In the genomic region with DNA sequence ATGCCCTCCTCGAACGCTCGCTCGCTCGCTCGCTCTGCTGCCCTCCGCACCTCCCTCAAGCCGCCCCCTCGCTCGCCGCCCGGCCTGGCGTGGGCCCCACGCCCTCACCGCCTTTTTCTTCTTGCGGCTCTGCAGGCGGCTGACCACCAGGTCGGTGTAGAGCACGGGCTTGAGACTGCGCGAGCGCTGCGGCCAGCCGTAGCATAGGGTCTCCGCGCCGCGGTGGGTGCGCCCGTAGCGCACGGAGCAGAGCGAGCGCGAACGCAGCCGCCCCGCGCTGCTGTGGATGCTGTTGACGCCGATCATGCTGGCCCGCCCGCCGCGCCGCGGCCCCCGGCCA, we compare ENCODE assay signal across 9 mouse cellular contexts. TPM values are rescaled to one million over a fixed set of nuclear protein-coding genes. Genes with fewer than 3 reads are reported as not detected.
DNase-seq lines count a peak whose midpoint lies in the region; ATAC-seq and TF ChIP-seq lines count a peak whose summit lies in the region.
"Had no signal": no experiment of that assay in that cellular context is flagged by ENCODE, and none has a peak within 500 bp of the region (broad histone marks: within the 10 kb centered on the region; RNA-seq: fewer than 3 reads in every experiment).

No protein-coding gene starts in this region.

- H3K9me3 ChIP-seq in heart, embryonic 11.5 days (replicated peaks; ENCODE audit: control insufficient read depth, low read length), result no peaks in the 10 kb centered on the region
- no peaks in the 10 kb centered on the region for H3K9me3 ChIP-seq in hindbrain, embryonic 11.5 days (ENCODE audit: control insufficient read depth, low read length)
- no peaks in the 10 kb centered on the region for H3K9me3 ChIP-seq in liver, embryonic 16.5 days (replicated peaks; ENCODE audit: control insufficient read depth, low read length)

- H3K4me2 ChIP-seq in heart, embryonic 11.5 days, result peak overlapping the region; percentile 64
- H3K4me2 ChIP-seq in hindbrain, embryonic 11.5 days (replicated peaks; ENCODE audit: low read depth, low read length), result peak overlapping the region; percentile 58
- H3K4me2 ChIP-seq in liver, embryonic 16.5 days (ENCODE audit: low read depth, low read length), result peak overlapping the region; percentile 52

- intact Hi-C loops in heart, postnatal 10 days (cut with DNase I), result no loop called here

- peaks cover 29% of the 10 kb centered on the region for H3K4me1 ChIP-seq in heart, embryonic 11.5 days (ENCODE audit: control insufficient read depth, insufficient read depth, low read length)
- H3K4me1 ChIP-seq in thymus, adult 2 months (replicated peaks; ENCODE audit: control insufficient read depth, insufficient read depth, low read length), result peaks cover 9% of the 10 kb centered on the region
- peaks cover 20% of the 10 kb centered on the region for H3K4me1 ChIP-seq in hindbrain, embryonic 11.5 days (replicated peaks; ENCODE audit: control insufficient read depth, insufficient read depth, low read length)
- H3K4me1 ChIP-seq in liver, embryonic 16.5 days (ENCODE audit: control insufficient read depth, low read depth, low read length), result peaks cover 52% of the 10 kb centered on the region

- peaks cover 2% of the 10 kb centered on the region; the same call in 1 of the 2 replicates for H3K36me3 ChIP-seq in heart, embryonic 11.5 days (ENCODE audit: control insufficient read depth, insufficient read depth, low read length)
- no peaks in the 10 kb centered on the region for H3K36me3 ChIP-seq in thymus, adult 2 months (ENCODE audit: control insufficient read depth, insufficient read depth, low read length)
- H3K36me3 ChIP-seq in hindbrain, embryonic 11.5 days (ENCODE audit: control insufficient read depth, insufficient read depth, low read length), result no peaks in the 10 kb centered on the region
- no peaks in the 10 kb centered on the region; the same call in 1 of the 2 replicates for H3K36me3 ChIP-seq in liver, embryonic 16.5 days (ENCODE audit: control insufficient read depth, insufficient read depth)

- H3K9ac ChIP-seq in heart, embryonic 11.5 days (ENCODE audit: low read depth, low read length), result peak overlapping the region; percentile 48; the same call in 1 of the 2 replicates
- H3K9ac ChIP-seq in hindbrain, embryonic 11.5 days (ENCODE audit: low read depth, low read length), result peak overlapping the region; percentile 47
- no peak overlapping the region for H3K9ac ChIP-seq in liver, embryonic 16.5 days (ENCODE audit: low read depth, low read length)

- TF ChIP-seq CTCF in thymus, adult 2 months (IDR thresholded peaks at IDR 0.05; ENCODE audit: borderline replicate concordance, control insufficient read depth, extremely low read depth, insufficient read depth, low read length, poor library complexity), result no peak

- DNase-seq in heart, postnatal 10 days, result no peak
- peak; percentile 18 for DNase-seq in thymus, postnatal 4 days
- no peak for DNase-seq in thymus, adult 2 months
- peak; percentile 41 for DNase-seq in hindbrain, embryonic 11.5 days (ENCODE audit: low spot score)
- no peak for DNase-seq in urinary bladder, adult 2 months (ENCODE audit: low spot score)
- DNase-seq in urinary bladder, postnatal 14 days (ENCODE audit: low spot score), result no peak

- no peak overlapping the region for H3K27ac ChIP-seq in heart, embryonic 11.5 days (ENCODE audit: low read depth, low read length)
- no peak overlapping the region for H3K27ac ChIP-seq in thymus, adult 2 months (ENCODE audit: control insufficient read depth, insufficient read depth, low read length)
- H3K27ac ChIP-seq in hindbrain, embryonic 11.5 days (ENCODE audit: low read depth, low read length), result 0 out of 2 replicates have a peak overlapping the region, but pooled peaks have one; percentile 10
- no peak overlapping the region for H3K27ac ChIP-seq in liver, embryonic 16.5 days (ENCODE audit: low read length)

- WGBS in heart, embryonic 11.5 days (ENCODE audit: insufficient replicate concordance), result 1% methylated on average over 34 of the region's 48 CpGs
- WGBS in thymus, adult 2 months, result 3% methylated on average over 48 of the region's 48 CpGs
- 2% methylated on average over 29 of the region's 48 CpGs for WGBS in hindbrain, embryonic 11.5 days
- 1% methylated on average over 48 of the region's 48 CpGs for WGBS in liver, embryonic 16.5 days (ENCODE audit: insufficient replicate concordance)

- no peak for TF ChIP-seq POLR2A in thymus, adult 2 months (IDR thresholded peaks at IDR 0.05; ENCODE audit: control insufficient read depth, extremely low read depth, insufficient read depth, low read length, poor library complexity)

- H3K27me3 ChIP-seq in heart, embryonic 11.5 days (ENCODE audit: control insufficient read depth, insufficient read depth, low read length), result peaks cover 97% of the 10 kb centered on the region
- peaks cover 31% of the 10 kb centered on the region for H3K27me3 ChIP-seq in thymus, adult 2 months (ENCODE audit: control insufficient read depth, insufficient read depth, low read length)
- peaks cover 75% of the 10 kb centered on the region for H3K27me3 ChIP-seq in hindbrain, embryonic 11.5 days (ENCODE audit: control insufficient read depth, insufficient read depth, low read length)
- H3K27me3 ChIP-seq in liver, embryonic 16.5 days (ENCODE audit: control insufficient read depth, insufficient read depth, low read depth, low read length), result peaks cover 78% of the 10 kb centered on the region

- no peak for ATAC-seq in heart, embryonic 11.5 days (replicated peaks; ENCODE audit: insufficient number of reproducible peaks, low FRiP score, low TSS enrichment)
- no peak for ATAC-seq in hindbrain, embryonic 11.5 days (ENCODE audit: low FRiP score)
- ATAC-seq in liver, embryonic 16.5 days (ENCODE audit: low read depth), result no peak
- ATAC-seq: Patski had no signal

- H3K4me3 ChIP-seq in heart, embryonic 11.5 days (ENCODE audit: low read depth, low read length), result peak overlapping the region; percentile 48
- H3K4me3 ChIP-seq in thymus, adult 2 months (ENCODE audit: control insufficient read depth, insufficient read depth, low read length), result no peak overlapping the region
- H3K4me3 ChIP-seq in hindbrain, embryonic 11.5 days (ENCODE audit: low read depth, low read length), result peak overlapping the region; percentile 38
- peak overlapping the region; percentile 45 for H3K4me3 ChIP-seq in liver, embryonic 16.5 days (ENCODE audit: low read depth, low read length)

RNA-seq across cellular contexts. Expression of a gene that starts 9.4 kb away (rescaled TPM):
- polyA plus RNA-seq in heart, embryonic 11.5 days (2014; fragmentation: Nextera tagmentation; extraction: Ambion mirVana), result 8.8 and 9.1 TPM in 2 replicates
- total RNA-seq in heart, postnatal 10 days (2021), result 1 to 10 TPM; 2.2 to 2.9 TPM
- 1.5 and 1.6 TPM in 2 replicates for polyA plus RNA-seq in thymus, adult 2 months (2012; rRNA removed)
- polyA plus RNA-seq in hindbrain, embryonic 11.5 days (2014; fragmentation: Nextera tagmentation; extraction: Ambion mirVana), result 10.0 and 11.9 TPM in 2 replicates
- polyA plus RNA-seq in liver, embryonic 16.5 days (2015; fragmentation: Nextera tagmentation; extraction: Ambion mirVana), result 3.3 TPM in 2 replicates
- polyA plus RNA-seq in urinary bladder, adult 2 months (2012; rRNA removed), result 156 and 191 TPM in 2 replicates

RNA-seq across cellular contexts. Expression of a gene that starts 10.5 kb away (rescaled TPM):
- 9.6 and 9.7 TPM in 2 replicates for polyA plus RNA-seq in heart, embryonic 11.5 days (2014; fragmentation: Nextera tagmentation; extraction: Ambion mirVana)
- total RNA-seq in heart, postnatal 10 days (2021), result 1 to 10 TPM; 6.5 to 6.8 TPM
- polyA plus RNA-seq in thymus, adult 2 months (2012; rRNA removed), result 13.5 and 15.2 TPM in 2 replicates
- 26.3 and 27.1 TPM in 2 replicates for polyA plus RNA-seq in hindbrain, embryonic 11.5 days (2014; fragmentation: Nextera tagmentation; extraction: Ambion mirVana)
- polyA plus RNA-seq in liver, embryonic 16.5 days (2015; fragmentation: Nextera tagmentation; extraction: Ambion mirVana), result 11.1 and 11.6 TPM in 2 replicates
- 11.0 and 11.7 TPM in 2 replicates for polyA plus RNA-seq in urinary bladder, adult 2 months (2012; rRNA removed)

RNA-seq across cellular contexts. Expression of a gene that starts 13.4 kb away (rescaled TPM):
- polyA plus RNA-seq in heart, embryonic 11.5 days (2014; fragmentation: Nextera tagmentation; extraction: Ambion mirVana), result 6.8 and 7.3 TPM in 2 replicates
- 10 to 100 TPM; 16.1 to 20.4 TPM for total RNA-seq in heart, postnatal 10 days (2021)
- 107 and 122 TPM in 2 replicates for polyA plus RNA-seq in thymus, adult 2 months (2012; rRNA removed)
- 2.7 and 4.6 TPM in 2 replicates for polyA plus RNA-seq in hindbrain, embryonic 11.5 days (2014; fragmentation: Nextera tagmentation; extraction: Ambion mirVana)
- polyA plus RNA-seq in liver, embryonic 16.5 days (2015; fragmentation: Nextera tagmentation; extraction: Ambion mirVana), result 3.0 and 3.8 TPM in 2 replicates
- polyA plus RNA-seq in urinary bladder, adult 2 months (2012; rRNA removed), result 23.0 and 24.7 TPM in 2 replicates

RNA-seq across cellular contexts. Expression of a gene that starts 21.0 kb away (rescaled TPM):
- polyA plus RNA-seq in heart, embryonic 11.5 days (2014; fragmentation: Nextera tagmentation; extraction: Ambion mirVana), result 124 and 139 TPM in 2 replicates
- total RNA-seq in heart, postnatal 10 days (2021), result 100 to 1,000 TPM in 1 of 2 experiments, 10 to 100 TPM in 1; 99.6 to 107 TPM
- polyA plus RNA-seq in thymus, adult 2 months (2012; rRNA removed), result 85.4 and 105 TPM in 2 replicates
- 252 and 260 TPM in 2 replicates for polyA plus RNA-seq in hindbrain, embryonic 11.5 days (2014; fragmentation: Nextera tagmentation; extraction: Ambion mirVana)
- 67.3 and 67.6 TPM in 2 replicates for polyA plus RNA-seq in liver, embryonic 16.5 days (2015; fragmentation: Nextera tagmentation; extraction: Ambion mirVana)
- polyA plus RNA-seq in urinary bladder, adult 2 months (2012; rRNA removed), result 114 and 120 TPM in 2 replicates

RNA-seq across cellular contexts. Expression of a gene that starts 23.4 kb away (rescaled TPM):
- polyA plus RNA-seq in heart, embryonic 11.5 days (2014; fragmentation: Nextera tagmentation; extraction: Ambion mirVana), result 3.1 and 4.0 TPM in 2 replicates
- 1 to 10 TPM; 3.4 to 4.6 TPM for total RNA-seq in heart, postnatal 10 days (2021)
- 16.8 and 20.6 TPM in 2 replicates for polyA plus RNA-seq in thymus, adult 2 months (2012; rRNA removed)
- 4.4 and 6.9 TPM in 2 replicates for polyA plus RNA-seq in hindbrain, embryonic 11.5 days (2014; fragmentation: Nextera tagmentation; extraction: Ambion mirVana)
- 11.2 and 13.8 TPM in 2 replicates for polyA plus RNA-seq in liver, embryonic 16.5 days (2015; fragmentation: Nextera tagmentation; extraction: Ambion mirVana)
- 4.8 and 5.2 TPM in 2 replicates for polyA plus RNA-seq in urinary bladder, adult 2 months (2012; rRNA removed)

Comparison
In these comparisons a context has a peak if more than half of its experiments do, and no peak if none do; other contexts are left out.
1. DNase-seq: peak in thymus, postnatal 4 days (single experiment) and hindbrain, embryonic 11.5 days (single experiment); none in heart, postnatal 10 days (0 of 2), thymus, adult 2 months (single experiment), urinary bladder, adult 2 months (single experiment) and urinary bladder, postnatal 14 days (single experiment).
2. RNA of a gene that starts 9.4 kb away (polyA plus RNA-seq): 156 to 191 TPM in urinary bladder, adult 2 months; 10.0 to 11.9 TPM in hindbrain, embryonic 11.5 days, 8.8 to 9.1 TPM in heart, embryonic 11.5 days, 3.3 TPM in liver, embryonic 16.5 days and 1.5 to 1.6 TPM in thymus, adult 2 months; every median in the first group is over 10 times any median in the second.
3. Peak in every context shown above with its lines, with median percentiles within 50 percentile points of each other: H3K4me2 ChIP-seq.